Mouse (Mus musculus) C2C12 (cell line): ENCODE measurements around the gene H2al2a.

Experiments
- CEBPB ChIP-seq: IDR thresholded peaks from one replicate; pipeline ENCODE4 v1.6.1; 2011; ENCODE audit warnings: low read depth, mild to moderate bottlenecking, control low read depth, moderate library complexity
- CTCF ChIP-seq: IDR thresholded peaks from one replicate; pipeline ENCODE4 v1.5.1; 2011; ENCODE audit not compliant: control insufficient read depth, insufficient read depth, insufficient read length
- MAX ChIP-seq: IDR thresholded peaks from one replicate; pipeline ENCODE4 v1.6.1; 2011; ENCODE audit warnings: mild to moderate bottlenecking, control low read depth
- MYOG ChIP-seq: IDR thresholded peaks from one replicate; pipeline ENCODE4 v1.6.1; 2011; ENCODE audit not compliant: control insufficient read depth, insufficient read length; ENCODE audit errors: extremely low read depth

DNA sequence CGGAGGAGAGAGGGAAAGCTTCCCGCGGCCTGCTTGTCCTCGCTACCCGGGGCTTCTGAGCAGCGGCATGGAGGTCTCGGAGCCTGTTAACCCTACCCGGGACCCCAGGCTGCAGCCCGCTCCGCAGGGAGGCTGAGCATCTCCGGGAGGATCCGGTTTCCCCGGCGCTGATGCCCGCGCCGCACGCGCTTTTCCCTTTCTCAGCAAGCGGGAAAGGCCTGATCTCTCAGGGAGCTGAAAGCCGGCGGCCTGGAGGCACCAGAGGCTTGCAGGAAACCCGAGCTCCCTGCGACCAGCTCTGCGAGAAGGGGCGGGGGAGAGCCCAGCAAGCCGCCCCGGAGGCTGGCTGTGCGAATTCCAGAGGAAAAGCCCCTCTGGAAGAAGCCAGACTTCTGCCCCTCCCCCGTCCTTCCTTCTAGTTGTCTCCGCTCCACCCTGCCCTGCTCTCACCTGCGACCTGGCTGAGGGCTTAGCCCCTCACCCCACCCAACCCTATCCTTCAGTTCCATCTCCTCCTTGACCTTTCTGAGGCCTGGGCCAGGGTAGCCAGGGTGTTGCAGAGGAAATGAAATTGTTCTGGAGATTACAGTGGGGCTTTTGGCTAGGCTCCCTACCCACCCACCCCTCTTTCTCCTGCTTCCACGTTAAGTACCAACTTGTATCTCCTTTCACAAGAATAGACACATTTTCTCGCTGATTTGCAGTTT, 35.2 kb upstream of the H2al2a start:
- TF ChIP-seq CTCF (no peak), MAX (no peak), CEBPB (no peak), MYOG (no peak)
